Mouse (Mus musculus): ENCODE measurements at regions not wholly inside any gene's neighbourhood (a gene's known extent, or its start where the extent isn't known, plus 50 kb on each side); places are given as distances from the start of the nearest gene placed in this dataset.

GRCm38 (mm10) chr2:134703067-134703466, 59.1 kb upstream of the Tmx4 start:
- H3K27me3 ChIP-seq (ENCODE audit: insufficient read depth, low read length) = no peaks in the 10 kb centered on the region
- no peak for ATAC-seq (ENCODE audit: extremely low read depth, insufficient number of reproducible peaks, low FRiP score, poor library complexity, severe bottlenecking)

GRCm38 (mm10) chr2:134697424-134697823, 53.5 kb upstream of the Tmx4 start:
- DNase-seq (ENCODE audit: low spot score) (no peak), ATAC-seq (ENCODE audit: extremely low read depth, insufficient number of reproducible peaks, low FRiP score, poor library complexity, severe bottlenecking) (no peak)
- TF ChIP-seq GATA1 (IDR thresholded peaks at IDR 0.05; ENCODE audit: borderline replicate concordance, low read length) (no peak), GATA2 (IDR thresholded peaks at IDR 0.05; ENCODE audit: borderline replicate concordance, low read depth, low read length) (no peak), TAL1 (conservative IDR thresholded peaks at IDR 0.05; ENCODE audit: low read depth, low read length) (no peak), POLR2AphosphoS5 (IDR thresholded peaks at IDR 0.05; ENCODE audit: insufficient replicate concordance, low read depth, low read length) (no peak), CTCF (IDR thresholded peaks at IDR 0.05; ENCODE audit: low read depth, low read length) (no peak)
- Histone ChIP-seq H3K27me3 (ENCODE audit: insufficient read depth, low read length) (no peaks in the 10 kb centered on the region), H3K36me3 (replicated peaks) (no peaks in the 10 kb centered on the region), H3K9me3 (replicated peaks) (no peaks in the 10 kb centered on the region), H3K4me1 (ENCODE audit: insufficient read depth, low read depth, low read length) (no peaks in the 10 kb centered on the region), H3K4me3 (ENCODE audit: low read depth, low read length) (no peak overlapping the region)

More at GRCm38 (mm10) chr2:134703067-134703466, 59.1 kb upstream of the Tmx4 start:
- H3K4me1 ChIP-seq (ENCODE audit: insufficient read depth, low read depth, low read length) = no peaks in the 10 kb centered on the region
- H3K9me3 ChIP-seq (replicated peaks) = no peaks in the 10 kb centered on the region
- TF ChIP-seq TAL1 (conservative IDR thresholded peaks at IDR 0.05; ENCODE audit: low read depth, low read length) (no peak), POLR2AphosphoS5 (IDR thresholded peaks at IDR 0.05; ENCODE audit: insufficient replicate concordance, low read depth, low read length) (no peak), GATA1 (IDR thresholded peaks at IDR 0.05; ENCODE audit: borderline replicate concordance, low read length) (no peak), GATA2 (IDR thresholded peaks at IDR 0.05; ENCODE audit: borderline replicate concordance, low read depth, low read length) (no peak), CTCF (IDR thresholded peaks at IDR 0.05; ENCODE audit: low read depth, low read length) (no peak)
- no peak overlapping the region for H3K4me3 ChIP-seq (ENCODE audit: low read depth, low read length)
- no peaks in the 10 kb centered on the region for H3K36me3 ChIP-seq (replicated peaks)
- no peak for DNase-seq (ENCODE audit: low spot score)

GRCm38 (mm10) chr2:134696394-134696793, 52.4 kb upstream of the Tmx4 start:
- Histone ChIP-seq H3K9me3 (replicated peaks) (no peaks in the 10 kb centered on the region), H3K36me3 (replicated peaks) (no peaks in the 10 kb centered on the region), H3K27me3 (ENCODE audit: insufficient read depth, low read length) (no peaks in the 10 kb centered on the region), H3K4me1 (ENCODE audit: insufficient read depth, low read depth, low read length) (no peaks in the 10 kb centered on the region), H3K4me3 (ENCODE audit: low read depth, low read length) (no peak overlapping the region)
- DNase-seq (ENCODE audit: low spot score) (no peak), ATAC-seq (ENCODE audit: extremely low read depth, insufficient number of reproducible peaks, low FRiP score, poor library complexity, severe bottlenecking) (no peak)
- TF ChIP-seq TAL1 (conservative IDR thresholded peaks at IDR 0.05; ENCODE audit: low read depth, low read length) (no peak), POLR2AphosphoS5 (IDR thresholded peaks at IDR 0.05; ENCODE audit: insufficient replicate concordance, low read depth, low read length) (no peak), GATA2 (IDR thresholded peaks at IDR 0.05; ENCODE audit: borderline replicate concordance, low read depth, low read length) (no peak), GATA1 (IDR thresholded peaks at IDR 0.05; ENCODE audit: borderline replicate concordance, low read length) (no peak), CTCF (IDR thresholded peaks at IDR 0.05; ENCODE audit: low read depth, low read length) (no peak)
